Mouse (Mus musculus): ENCODE results near the gene Clcnkb. TPM values are rescaled to one million over a fixed set of nuclear protein-coding genes. Genes with fewer than 3 reads are reported as not detected.

The Clcnkb gene
- total and polyA plus RNA-seq, 3 experiments, result 0.08 to 0.51 (median 0.24) TPM

GRCm38 (mm10) chr4:141422841-141423240, 7.0 kb upstream of the Clcnkb start:
- no peak for TF ChIP-seq RCOR1 (conservative IDR thresholded peaks at IDR 0.05; ENCODE audit: low read depth, low read length)
- TF ChIP-seq ZNF384 (IDR thresholded peaks at IDR 0.05; ENCODE audit: low read depth, low read length), result no peak
- no peak for TF ChIP-seq E2F4 (IDR thresholded peaks at IDR 0.05; ENCODE audit: insufficient replicate concordance, low read depth, low read length)
- TF ChIP-seq BHLHE40 (IDR thresholded peaks at IDR 0.05; ENCODE audit: low read depth, low read length), result no peak
- TF ChIP-seq EP300 (IDR thresholded peaks at IDR 0.05; ENCODE audit: low read length), result no peak
- TF ChIP-seq MYC (IDR thresholded peaks at IDR 0.05; ENCODE audit: low read depth, low read length), result no peak
- TF ChIP-seq NELFE (IDR thresholded peaks at IDR 0.05; ENCODE audit: low read depth, low read length), result no peak
- no peak for TF ChIP-seq POLR2A (IDR thresholded peaks at IDR 0.05; ENCODE audit: low read depth, low read length)
- no peak for TF ChIP-seq CHD1 (IDR thresholded peaks at IDR 0.05; ENCODE audit: low read depth, low read length)
- no peak for TF ChIP-seq CTCF (conservative IDR thresholded peaks at IDR 0.05 in 1 of 2, IDR thresholded peaks at IDR 0.05 in 1 of 2; ENCODE audit: low read depth in 2 of 2, low read length in 2 of 2)
- TF ChIP-seq GABPA (IDR thresholded peaks at IDR 0.05; ENCODE audit: insufficient replicate concordance, low read depth, low read length), result no peak
- no peak for TF ChIP-seq KAT2A (IDR thresholded peaks at IDR 0.05; ENCODE audit: insufficient replicate concordance, low read length)
- TF ChIP-seq ZKSCAN1 (IDR thresholded peaks at IDR 0.05; ENCODE audit: borderline replicate concordance, low read depth, low read length), result no peak
- TF ChIP-seq ELF1 (IDR thresholded peaks at IDR 0.05; ENCODE audit: low read depth, low read length), result no peak
- Histone ChIP-seq H3K79me2 (replicated peaks; ENCODE audit: control insufficient read depth, extremely low read depth, insufficient read depth, poor library complexity, severe bottlenecking) (no peaks in the 10 kb centered on the region), H3K36me3 (replicated peaks in 1 of 2; ENCODE audit: control insufficient read depth in 1 of 2, insufficient read depth in 1 of 2, low read length in 1 of 2) (no peaks in the 10 kb centered on the region), H3K9me3 (replicated peaks; ENCODE audit: low read length) (no peaks in the 10 kb centered on the region), H3K4me2 (ENCODE audit: insufficient read depth, low read depth, poor library complexity, severe bottlenecking) (no peak overlapping the region), H3K4me3 (replicated peaks in 1 of 3; ENCODE audit: low read depth in 2 of 3, low read length in 2 of 3, poor library complexity in 1 of 3) (no peak overlapping the region), H3K9ac (ENCODE audit: insufficient read depth, low read depth) (no peak overlapping the region), H3K27me3 (replicated peaks) (peaks cover 1% of the 10 kb centered on the region), H3K4me1 (ENCODE audit: control insufficient read depth in 1 of 2, insufficient read depth in 2 of 2) (peaks cover 12 to 59% of the 10 kb centered on the region in 2 experiments), H3K27ac (ENCODE audit: insufficient read depth, low read depth) (no peak overlapping the region)
- no peak for DNase-seq (ENCODE audit: extremely low read depth)
- in situ Hi-C loops (cut with MboI; ENCODE audit: low pct_ligation_motif_present, low pct_unique_long_range_greater_than_20kb, low sequenced_read_pairs), result loop anchor here (25.0 kb wide), 2 partner anchors 539 to 664 kb away; partner anchors contain the start of gene Tmem51
- dilution Hi-C loops (cut with MboI; ENCODE audit: extremely low pct_ligation_motif_present, extremely low pct_unique_long_range_greater_than_20kb, low sequenced_read_pairs), result no loop called here

DNA sequence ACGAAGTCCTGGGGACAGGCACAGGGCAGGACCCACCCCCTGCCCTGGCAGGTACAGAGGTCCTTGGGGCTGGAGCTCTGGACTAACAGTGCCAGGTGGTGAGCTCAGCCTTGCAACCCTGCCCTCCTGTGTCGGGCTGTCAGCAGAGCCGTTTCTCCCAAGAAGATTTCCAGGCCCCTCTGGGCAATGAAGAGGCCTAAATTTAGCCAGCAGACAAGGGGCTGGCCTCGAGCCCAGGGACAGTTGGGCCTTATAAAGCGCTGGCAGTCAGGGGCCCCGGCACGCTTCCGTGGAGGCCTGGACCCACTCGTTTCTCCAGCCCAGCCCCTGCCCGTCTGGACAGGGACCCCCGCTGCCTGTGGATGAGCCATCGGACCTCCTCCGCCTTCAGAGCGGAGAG, 5.6 kb upstream of the Clcnkb start:
- Histone ChIP-seq H3K36me3 (replicated peaks in 1 of 2; ENCODE audit: control insufficient read depth in 1 of 2, insufficient read depth in 1 of 2, low read length in 1 of 2) (no peaks in the 10 kb centered on the region), H3K27me3 (replicated peaks) (no peaks in the 10 kb centered on the region), H3K27ac (ENCODE audit: insufficient read depth, low read depth) (no peak overlapping the region), H3K79me2 (replicated peaks; ENCODE audit: control insufficient read depth, extremely low read depth, insufficient read depth, poor library complexity, severe bottlenecking) (no peaks in the 10 kb centered on the region), H3K9ac (ENCODE audit: insufficient read depth, low read depth) (no peak overlapping the region), H3K4me2 (ENCODE audit: insufficient read depth, low read depth, poor library complexity, severe bottlenecking) (no peak overlapping the region), H3K9me3 (replicated peaks; ENCODE audit: low read length) (no peaks in the 10 kb centered on the region), H3K4me3 (replicated peaks in 1 of 3; ENCODE audit: low read depth in 2 of 3, low read length in 2 of 3, poor library complexity in 1 of 3) (no peak overlapping the region), H3K4me1 (ENCODE audit: control insufficient read depth in 1 of 2, insufficient read depth in 2 of 2) (peaks cover 9 to 56% of the 10 kb centered on the region in 2 experiments)
- TF ChIP-seq BHLHE40 (IDR thresholded peaks at IDR 0.05; ENCODE audit: low read depth, low read length) (no peak), MXI1 (IDR thresholded peaks at IDR 0.05; ENCODE audit: low read depth, low read length) (no peak), JUND (conservative IDR thresholded peaks at IDR 0.05; ENCODE audit: low read depth, low read length) (no peak), MAZ (IDR thresholded peaks at IDR 0.05; ENCODE audit: low read depth, low read length) (no peak), SIN3A (IDR thresholded peaks at IDR 0.05; ENCODE audit: low read length) (no peak), USF1 (IDR thresholded peaks at IDR 0.05; ENCODE audit: low read depth, low read length) (no peak), MAFK (IDR thresholded peaks at IDR 0.05; ENCODE audit: insufficient replicate concordance, low read length) (no peak), MEF2A (IDR thresholded peaks at IDR 0.05; ENCODE audit: borderline replicate concordance, low read depth, low read length) (no peak), TCF12 (IDR thresholded peaks at IDR 0.05; ENCODE audit: low read depth, low read length) (no peak), E2F4 (IDR thresholded peaks at IDR 0.05; ENCODE audit: insufficient replicate concordance, low read depth, low read length) (no peak), ZMIZ1 (IDR thresholded peaks at IDR 0.05; ENCODE audit: low read depth, low read length) (no peak), PAX5 (IDR thresholded peaks at IDR 0.05; ENCODE audit: low read length) (no peak), USF2 (conservative IDR thresholded peaks at IDR 0.05; ENCODE audit: low read depth, low read length) (no peak), CHD1 (IDR thresholded peaks at IDR 0.05; ENCODE audit: low read depth, low read length) (no peak), JUN (IDR thresholded peaks at IDR 0.05; ENCODE audit: insufficient read depth, low read depth, low read length) (no peak), NELFE (IDR thresholded peaks at IDR 0.05; ENCODE audit: low read depth, low read length) (no peak), SMC3 (IDR thresholded peaks at IDR 0.05; ENCODE audit: low read depth, low read length) (no peak)
- in situ Hi-C loops (cut with MboI; ENCODE audit: low pct_ligation_motif_present, low pct_unique_long_range_greater_than_20kb, low sequenced_read_pairs), result loop anchor here (25.0 kb wide), 2 partner anchors 541 to 666 kb away; partner anchors contain the start of gene Tmem51
- dilution Hi-C loops (cut with MboI; ENCODE audit: extremely low pct_ligation_motif_present, extremely low pct_unique_long_range_greater_than_20kb, low sequenced_read_pairs), result no loop called here
- no peak for DNase-seq (ENCODE audit: extremely low read depth)

Data from CH12.LX (cell line).